Mouse (Mus musculus) cortical plate, adult 2 months (tissue): ENCODE data around the gene Trafd1. TPM values are rescaled to one million over a fixed set of nuclear protein-coding genes. Genes with fewer than 3 reads are reported as not detected.
"Not testable (repeated sequence)": the region's sequence is repeated elsewhere in the genome, so short reads cannot be mapped to it uniquely, and the experiment has no call there.

Experiments
- H3K27ac ChIP-seq: fragments of 200-500 bp; 2 replicates; pipeline ENCODE4 v1.5.1; 2012; ENCODE audit warnings: low read length, control low read depth, inconsistent platforms; ENCODE audit not compliant: insufficient read depth
- H3K4me1 ChIP-seq: fragments of 200-500 bp; 2 replicates; pipeline ENCODE4 v1.6.1; 2011; ENCODE audit warnings: low read length; ENCODE audit not compliant: control insufficient read depth, insufficient read depth
- H3K4me3 ChIP-seq: fragments of 200-500 bp; 2 replicates; pipeline ENCODE4 v1.5.1; 2011; ENCODE audit warnings: mild to moderate bottlenecking, low read length, control low read depth; ENCODE audit not compliant: insufficient read depth
- CTCF ChIP-seq: fragments of 200-500 bp; IDR thresholded peaks from 2 replicates; pipeline ENCODE4 v1.5.1; 2011; ENCODE audit warnings: mild to moderate bottlenecking, control low read depth, low read length; ENCODE audit not compliant: insufficient read depth; ENCODE audit errors: extremely low read depth
- POLR2A ChIP-seq: fragments of 200-500 bp; IDR thresholded peaks from 2 replicates; pipeline ENCODE4 v1.6.1; 2011; ENCODE audit warnings: mild to moderate bottlenecking, low read length, control low read depth; ENCODE audit not compliant: insufficient read depth; ENCODE audit errors: extremely low read depth
- polyA plus RNA-seq: library from polyadenylated mRNA; depleted of rRNA; stranded (reverse); fragments of >200 nt; gene quantifications from 2 replicates; pipeline ENCODE4 v1.2.3, GENCODE M21; 2012

Trafd1 gene
- polyA plus RNA-seq, 1 experiment, result 124 TPM

DNA sequence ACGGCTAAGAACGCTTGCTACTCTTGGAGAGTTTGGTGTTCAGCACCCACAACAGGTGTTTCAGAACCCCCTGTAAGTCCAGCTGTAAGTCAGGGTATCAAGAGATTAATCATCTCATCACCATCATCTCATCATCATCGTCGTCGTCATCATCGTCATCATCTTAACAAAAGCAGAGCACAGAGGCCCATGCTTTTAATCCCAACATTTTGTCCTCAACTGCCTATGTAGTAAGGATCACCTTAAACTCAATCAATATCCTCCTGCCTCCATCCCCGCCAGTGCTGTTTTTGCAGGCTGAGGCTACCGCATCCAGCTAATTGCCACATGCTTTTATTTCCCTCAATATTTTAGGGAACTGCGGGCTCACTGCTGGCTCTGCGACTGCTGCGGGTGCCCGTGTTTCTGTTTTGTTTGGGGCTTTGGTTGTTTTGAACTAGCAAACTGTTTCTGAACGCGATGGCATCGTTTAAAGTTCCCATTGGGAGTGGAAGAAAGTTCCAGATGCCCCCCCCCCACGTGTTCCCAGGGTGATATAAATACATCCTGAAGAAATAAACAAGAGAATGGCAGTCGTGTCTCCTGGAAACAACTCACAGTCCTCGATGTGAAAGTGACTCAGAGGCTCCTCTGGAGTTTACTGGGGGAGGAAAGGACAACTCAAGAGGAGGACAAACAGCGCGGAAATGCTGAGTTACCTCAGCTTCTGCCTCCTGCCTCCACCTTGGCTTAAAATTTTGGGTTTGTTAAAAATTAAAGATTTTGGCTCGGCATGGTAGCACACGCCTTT lies 883 bp upstream of the Trafd1 start:
- Histone ChIP-seq H3K27ac (peak overlapping the region; percentile 13; the same call in 1 of the 2 replicates), H3K4me3 (peak overlapping the region; percentile 70; the same call in 1 of the 2 replicates), H3K4me1 (peaks cover 6% of the 10 kb centered on the region)
- no peak for TF ChIP-seq CTCF
- no peak for TF ChIP-seq POLR2A

- Histone ChIP-seq H3K4me1 (peaks cover 6% of the 10 kb centered on the region), H3K4me3 (peak overlapping the region; percentile 70), H3K27ac (peak overlapping the region; percentile 94)
- TF ChIP-seq POLR2A, result 0 out of 2 replicates have a peak, but pooled peaks have one; percentile 24
- TF ChIP-seq CTCF, result no peak
These were observed 523 bp downstream of the Trafd1 start for GRCm38 (mm10) chr5:121384757-121385460.

GRCm38 (mm10) chr5:121383857-121384756 lies 1.3 kb downstream of the Trafd1 start:
- H3K4me1 ChIP-seq, result peaks cover 6% of the 10 kb centered on the region
- TF ChIP-seq POLR2A, result no peak
- no peak for TF ChIP-seq CTCF
- 0 out of 2 replicates have a peak overlapping the region, but pooled peaks have one; percentile 94 for H3K27ac ChIP-seq
- peak overlapping the region; percentile 70 for H3K4me3 ChIP-seq

- TF ChIP-seq POLR2A (no peak), CTCF (peak; percentile 37)
- Histone ChIP-seq H3K4me3 (no peak overlapping the region), H3K27ac (no peak overlapping the region), H3K4me1 (peaks cover 6% of the 10 kb centered on the region)
These were observed 4.7 kb downstream of the Trafd1 start for GRCm38 (mm10) chr5:121380692-121381091.

- H3K4me1 ChIP-seq, result peaks cover 6% of the 10 kb centered on the region
- TF ChIP-seq CTCF (no peak), POLR2A (no peak)
- no peak overlapping the region for H3K27ac ChIP-seq
- H3K4me3 ChIP-seq, result no peak overlapping the region
These were observed 6.7 kb downstream of the Trafd1 start for GRCm38 (mm10) chr5:121378678-121379256.

GRCm38 (mm10) chr5:121376972-121377371 lies 8.5 kb downstream of the Trafd1 start:
- not testable (repeated sequence) for H3K4me3 ChIP-seq, H3K27ac ChIP-seq, H3K4me1 ChIP-seq

DNA sequence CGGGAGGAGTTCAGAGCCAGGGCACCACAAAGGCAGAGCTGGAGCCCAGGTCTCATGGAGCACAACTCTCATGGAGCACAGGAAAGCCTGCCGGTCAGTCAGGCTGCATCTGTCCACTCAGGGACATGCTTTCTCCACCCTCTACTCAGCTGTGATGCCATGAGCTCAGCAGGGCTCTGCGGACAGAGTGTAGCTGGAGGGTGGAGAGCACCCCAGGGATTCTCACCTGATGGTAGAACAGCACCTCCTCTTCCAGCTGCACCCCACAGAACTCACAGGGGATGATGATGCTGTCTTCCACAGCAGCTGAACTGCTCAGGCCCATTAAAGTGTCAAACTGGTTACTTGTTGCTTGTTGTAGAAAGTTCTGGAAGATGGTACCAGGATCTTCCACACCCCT lies 10.6 kb downstream of the Trafd1 start:
- H3K4me3 ChIP-seq, result no peak overlapping the region
- TF ChIP-seq CTCF (no peak), POLR2A (no peak)
- H3K4me1 ChIP-seq, result no peaks in the 10 kb centered on the region
- no peak overlapping the region for H3K27ac ChIP-seq

DNA sequence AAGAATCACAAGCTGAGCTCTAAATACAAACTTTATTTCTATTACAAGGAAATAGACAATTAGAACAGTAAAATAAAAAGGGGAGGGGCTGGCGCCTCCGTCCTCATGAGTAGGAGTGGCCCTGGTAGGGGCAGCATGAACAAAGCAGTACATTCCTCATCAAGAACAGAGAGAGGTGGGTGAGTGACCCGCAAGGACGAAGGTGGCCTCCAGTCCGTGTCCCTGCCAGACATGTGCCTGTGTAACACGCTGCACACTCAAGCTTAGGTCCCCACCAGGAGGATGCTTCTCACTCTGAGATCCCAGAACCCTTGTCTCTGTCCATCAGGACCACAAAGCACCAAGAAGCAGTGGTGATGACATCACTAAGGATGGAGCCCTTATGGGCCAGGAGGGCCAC lies 13.7 kb downstream of the Trafd1 start:
- no peak overlapping the region for H3K27ac ChIP-seq
- no peaks in the 10 kb centered on the region for H3K4me1 ChIP-seq
- H3K4me3 ChIP-seq, result no peak overlapping the region
- TF ChIP-seq CTCF (no peak), POLR2A (no peak)

- Histone ChIP-seq H3K27ac (no peak overlapping the region), H3K4me3 (no peak overlapping the region), H3K4me1 (no peaks in the 10 kb centered on the region)
- no peak for TF ChIP-seq POLR2A
- no peak for TF ChIP-seq CTCF
These were observed 18.2 kb downstream of the Trafd1 start for GRCm38 (mm10) chr5:121367255-121367654.
